Mouse (Mus musculus): Measurements from ENCODE around the gene Arl6ip1.
A peak's percentile ranks its signal among the peaks of the same experiment; 100 is the strongest.

GRCm38 (mm10) chr7:118102231-118102630 is 27.2 kb downstream of the Arl6ip1 start:
- peak; percentile 97 for TF ChIP-seq CTCF (IDR thresholded peaks at IDR 0.05; ENCODE audit: low read depth)
- TF ChIP-seq EP300 (IDR thresholded peaks at IDR 0.05; ENCODE audit: low read depth), result no peak
